Mouse (Mus musculus) gastrocnemius, postnatal 14 days (tissue): ENCODE data around the gene Ugdh. TPM values are rescaled to one million over a fixed set of nuclear protein-coding genes. Genes with fewer than 3 reads are reported as not detected.
"Not testable (repeated sequence)": the region's sequence is repeated elsewhere in the genome, so short reads cannot be mapped to it uniquely, and the experiment has no call there.

ENCODE experiments used
- DNase-seq: peaks from one replicate; pipeline ENCODE4 v3.0.0; 2021; ENCODE audit warnings: mixed read lengths
- intact Hi-C: fragments of 180-260 bp; cut with DNase I; formaldehyde crosslinking; loops from one replicate; pipeline ENCODE4 v1.15.1; 2025; ENCODE audit warnings: low total_unique reads
- long read RNA-seq, 2 experiments: library from polyadenylated mRNA; stranded (forward); transcript quantifications; one replicate each; pipeline ENCODE4 v2.0.0; 2021
- total RNA-seq, 2 experiments: library from RNA; stranded (reverse); gene quantifications; 2 replicates each; pipeline ENCODE4 v1.2.3; 2021

Ugdh gene
- total RNA-seq: 10 to 100 TPM; 12.0 to 14.4 TPM
- long read RNA-seq, experiment 1, transcript Ugdh-201 (12 exons, 2,550 nt): major isoform, 13 of 13 reads
- long read RNA-seq, experiment 1, partial matches to known transcripts: 0 of 13 reads
- long read RNA-seq, experiment 1, other reads (novel, unspliced or antisense): 0 of 13 reads
- long read RNA-seq, experiment 2, transcript Ugdh-201 (12 exons, 2,550 nt): major isoform, 23 of 24 reads
- long read RNA-seq, experiment 2, partial matches to known transcripts: 1 of 24 reads
- long read RNA-seq, experiment 2, other reads (novel, unspliced or antisense): 0 of 24 reads

GRCm38 (mm10) chr5:65435806-65436561, at the start of gene Ugdh:
TSS of gene Ugdh (minus strand) at chr5:65435949.
- DNase-seq: peak; percentile 98
- intact Hi-C loops: no loop called here

DNA sequence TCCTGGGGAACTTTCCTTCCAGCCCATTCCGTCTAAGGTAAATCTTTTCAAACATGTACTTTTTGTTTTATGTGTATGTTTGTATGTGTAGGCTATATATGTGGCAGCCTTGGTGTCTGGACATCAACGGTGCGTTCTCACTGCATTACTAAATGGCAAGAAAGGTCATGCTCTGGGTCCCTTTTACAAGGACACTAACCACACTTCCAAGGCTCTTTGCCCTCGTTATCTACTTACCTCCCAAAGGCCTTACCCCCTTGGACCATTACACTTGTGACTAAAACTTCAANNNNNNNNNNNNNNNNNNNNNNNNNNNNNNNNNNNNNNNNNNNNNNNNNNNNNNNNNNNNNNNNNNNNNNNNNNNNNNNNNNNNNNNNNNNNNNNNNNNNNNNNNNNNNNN, 47.2 kb upstream of the Ugdh start:
- no peak for DNase-seq
- intact Hi-C loops: no loop called here

- DNase-seq: no peak
- intact Hi-C loops: no loop called here
Measured at GRCm38 (mm10) chr5:65480511-65480910, 44.8 kb upstream of the Ugdh start.

DNA sequence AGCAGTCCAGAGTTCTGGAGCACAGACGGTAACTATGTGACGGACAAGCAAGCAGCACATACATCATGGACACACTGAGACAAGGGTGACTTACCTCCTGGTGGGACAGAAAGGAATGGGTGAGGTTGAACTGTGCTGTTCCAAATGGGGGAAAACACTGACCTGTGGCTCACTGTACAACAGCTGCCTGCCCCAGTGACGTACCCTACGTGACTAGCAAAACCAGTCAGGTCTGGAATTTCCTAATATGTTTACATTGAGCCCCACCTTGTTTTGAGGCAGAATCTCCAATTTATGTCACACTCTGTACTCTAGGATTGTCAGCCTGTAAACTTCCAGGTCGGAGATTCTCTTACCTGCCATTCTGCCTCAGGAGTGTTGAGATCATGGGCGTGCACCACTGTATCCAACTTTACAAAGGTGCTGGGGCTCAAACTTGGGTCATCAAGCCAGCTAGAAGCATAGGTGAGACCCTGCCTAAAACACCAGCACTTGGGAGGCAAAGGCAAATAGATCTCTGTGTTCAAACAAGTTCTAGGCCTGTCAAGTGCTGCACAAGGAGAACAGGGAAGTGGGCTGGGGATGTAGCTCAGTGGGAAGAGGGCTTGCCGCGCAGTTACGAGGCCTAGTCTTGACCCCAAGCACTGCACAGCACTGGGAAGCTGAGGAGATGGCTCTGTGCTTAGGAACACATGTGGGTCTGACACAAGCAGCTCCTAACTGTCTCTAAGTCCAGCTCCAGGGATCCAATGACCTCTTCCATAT, 44.1 kb upstream of the Ugdh start:
- intact Hi-C loops: no loop called here

GRCm38 (mm10) chr5:65478224-65478623, 42.5 kb upstream of the Ugdh start:
- peak; percentile 55 for DNase-seq
- intact Hi-C loops: no loop called here

More for the DNA sequence above, 44.1 kb upstream of the Ugdh start:
- no peak for DNase-seq

GRCm38 (mm10) chr5:65476739-65477138, 41.0 kb upstream of the Ugdh start:
- intact Hi-C loops, DNase-seq: not testable (repeated sequence)

DNA sequence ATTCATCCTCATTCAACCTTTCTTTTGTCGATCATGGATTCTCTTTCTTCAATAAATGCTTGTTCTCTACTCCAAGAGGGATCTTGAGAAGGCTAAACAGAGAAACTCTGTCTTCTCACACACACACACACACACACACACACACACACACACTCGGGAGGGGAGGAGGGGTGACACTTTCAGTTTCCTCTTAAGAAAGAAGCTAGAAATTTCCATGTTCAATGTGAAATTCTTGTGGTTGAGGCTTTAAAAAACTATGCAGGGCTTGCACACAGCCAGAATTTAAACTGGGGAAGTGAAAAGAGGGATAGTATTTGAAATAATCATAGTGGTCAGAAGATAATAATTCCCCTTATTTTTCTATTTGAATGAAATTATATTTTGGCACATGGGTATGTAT, 40.1 kb upstream of the Ugdh start:
- intact Hi-C loops: no loop called here
- no peak for DNase-seq

GRCm38 (mm10) chr5:65469766-65470165, 34.0 kb upstream of the Ugdh start:
- intact Hi-C loops: no loop called here

GRCm38 (mm10) chr5:65466911-65467310, 31.2 kb upstream of the Ugdh start:
- intact Hi-C loops: no loop called here
- no peak for DNase-seq

More at GRCm38 (mm10) chr5:65469766-65470165, 34.0 kb upstream of the Ugdh start:
- DNase-seq: no peak

- DNase-seq: no peak
- intact Hi-C loops: no loop called here
Measured at GRCm38 (mm10) chr5:65460361-65460760, 24.6 kb upstream of the Ugdh start.

DNA sequence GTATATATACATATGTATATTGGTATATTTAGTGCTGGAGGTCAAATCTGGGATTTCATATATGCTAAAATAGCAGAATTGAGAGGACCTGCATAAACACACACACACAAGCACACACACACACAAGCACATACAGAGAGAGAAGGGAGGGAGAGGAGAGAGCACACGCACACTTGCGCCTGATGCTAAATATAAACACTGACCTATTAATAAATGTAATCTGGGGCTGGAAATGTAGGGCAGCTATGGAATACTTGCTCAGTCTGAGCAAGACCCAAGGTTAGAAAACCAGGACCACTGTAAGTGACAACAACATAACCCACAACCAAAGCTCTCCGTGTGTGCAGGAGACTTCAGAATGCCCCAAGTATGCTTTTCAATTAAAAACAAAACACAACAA, 23.7 kb upstream of the Ugdh start:
- intact Hi-C loops: no loop called here

GRCm38 (mm10) chr5:65457846-65458245, 22.1 kb upstream of the Ugdh start:
- intact Hi-C loops: no loop called here
- no peak for DNase-seq

More for the DNA sequence above, 23.7 kb upstream of the Ugdh start:
- DNase-seq: no peak

- DNase-seq: no peak
- intact Hi-C loops: no loop called here
Measured at GRCm38 (mm10) chr5:65457086-65457827, 21.5 kb upstream of the Ugdh start.

DNA sequence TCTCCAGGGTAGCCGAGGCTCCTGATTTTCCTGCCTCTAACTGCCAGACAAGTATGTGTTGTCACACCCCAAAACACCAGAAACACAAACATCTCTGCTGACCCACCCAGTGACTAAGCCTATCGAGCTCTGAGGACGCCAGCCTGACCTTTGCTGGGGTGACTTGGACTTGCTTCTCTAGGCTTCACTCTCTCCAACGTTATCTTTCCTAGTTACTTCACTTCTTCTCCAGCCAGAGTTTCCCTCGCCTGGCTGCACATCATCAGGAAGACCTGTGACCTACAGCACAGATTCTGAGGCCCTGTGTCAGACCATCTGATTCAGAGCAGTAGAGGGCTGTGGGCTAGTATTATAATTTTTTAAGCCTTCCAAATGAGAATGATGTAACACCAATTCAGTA, 19.0 kb upstream of the Ugdh start:
- DNase-seq: peak; percentile 30
- intact Hi-C loops: no loop called here

GRCm38 (mm10) chr5:65448941-65449340, 13.2 kb upstream of the Ugdh start:
- intact Hi-C loops: no loop called here
- DNase-seq: no peak

DNA sequence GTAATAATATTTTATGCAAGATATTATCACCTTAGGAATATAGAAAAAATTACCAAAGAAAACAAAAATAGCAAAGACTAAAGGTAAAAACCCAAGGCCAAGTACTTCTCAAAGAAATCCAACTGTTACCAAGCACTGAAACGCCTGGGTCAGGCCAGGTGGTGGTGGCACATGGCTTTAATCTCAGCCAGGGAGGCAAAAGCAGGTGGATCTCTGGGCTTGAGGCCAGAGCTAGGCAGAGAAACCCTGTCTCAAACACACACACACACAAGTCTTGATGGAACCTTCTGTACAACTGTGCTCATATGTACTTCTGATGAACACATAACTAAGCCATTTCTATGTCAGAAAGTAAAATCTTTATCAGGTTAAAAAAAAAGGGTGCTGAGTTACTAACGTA, 12.1 kb upstream of the Ugdh start:
- intact Hi-C loops: no loop called here
- DNase-seq: no peak

- no peak for DNase-seq
- intact Hi-C loops: no loop called here
Measured at GRCm38 (mm10) chr5:65446756-65447155, 11.0 kb upstream of the Ugdh start.

DNA sequence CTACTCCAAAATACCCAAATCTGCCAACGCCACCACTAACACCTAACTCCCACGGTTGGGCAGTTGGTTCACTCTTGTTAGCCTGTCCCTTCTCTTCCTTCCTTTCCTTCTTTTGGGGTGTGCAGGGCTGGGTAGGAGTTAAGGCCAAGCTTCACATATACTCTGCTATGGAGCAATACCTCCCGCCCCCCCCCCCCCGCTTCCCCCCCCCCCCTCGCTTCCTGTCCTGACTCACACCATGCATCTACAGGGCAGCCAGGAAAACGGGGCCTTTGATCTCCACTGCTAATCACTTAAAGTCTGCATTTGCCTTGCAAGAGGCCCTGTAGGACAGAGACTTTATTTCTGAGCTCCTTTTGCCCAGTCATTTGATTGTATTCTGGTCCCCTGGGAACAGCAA, 9.2 kb upstream of the Ugdh start:
- intact Hi-C loops: loop anchor here (5.0 kb wide), 1 partner anchor 52 kb away; no protein-coding TSS in a partner anchor
- no peak for DNase-seq

DNA sequence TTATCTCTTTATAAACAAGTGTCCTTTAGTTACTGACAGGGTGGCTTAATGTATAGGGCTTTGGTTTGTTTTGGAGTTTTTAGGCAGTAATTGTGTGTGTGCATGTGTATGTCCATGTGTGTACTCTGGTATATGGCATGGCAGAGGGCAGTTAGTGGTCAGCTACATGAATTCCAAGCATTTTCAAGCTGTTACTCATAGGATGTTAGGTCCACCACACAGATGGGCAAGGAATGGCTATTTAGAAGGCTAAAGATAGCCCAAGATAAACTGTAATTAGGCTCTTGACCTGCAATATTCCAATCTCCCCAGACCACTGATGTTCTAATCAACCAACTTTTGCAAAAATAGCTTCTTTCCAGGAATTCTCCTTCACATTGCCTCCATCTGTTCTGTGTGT, 2.3 kb upstream of the Ugdh start:
- intact Hi-C loops: no loop called here
- DNase-seq: no peak

- intact Hi-C loops: no loop called here
Measured at GRCm38 (mm10) chr5:65435363-65435805, 365 bp downstream of the Ugdh start.

More at GRCm38 (mm10) chr5:65435363-65435805, 365 bp downstream of the Ugdh start:
- no peak for DNase-seq
